Mouse (Mus musculus) MEL (cell line): Measurements from ENCODE around the gene C2cd2.

ENCODE experiments used
- CTCF ChIP-seq, 3 experiments: IDR thresholded peaks in 2 of 3; conservative IDR thresholded peaks in 1 of 3; 2 replicates each; pipeline ENCODE4 v1.5.1; 2011 to 2012; ENCODE audit warnings: low read length in 3 of 3, low read depth in 2 of 3, mild to moderate bottlenecking in 2 of 3, improper control_type of control experiment in 1 of 3, inconsistent platforms in 1 of 3, mixed read lengths in 1 of 3, moderate library complexity in 1 of 3; ENCODE audit not compliant: control insufficient read depth in 1 of 3, insufficient read depth in 1 of 3, poor library complexity in 1 of 3, severe bottlenecking in 1 of 3
- MAFK ChIP-seq: IDR thresholded peaks from 2 replicates; pipeline ENCODE4 v1.6.1; 2011; ENCODE audit warnings: low read depth, mild to moderate bottlenecking, low read length, improper control_type of control experiment, borderline replicate concordance
- MXI1 ChIP-seq: IDR thresholded peaks from 2 replicates; pipeline ENCODE4 v1.6.1; 2011; ENCODE audit warnings: mild to moderate bottlenecking, low read depth, low read length, improper control_type of control experiment

- no peak for TF ChIP-seq MAFK
- TF ChIP-seq CTCF (IDR thresholded peaks at IDR 0.05 in 2 of 3, conservative IDR thresholded peaks at IDR 0.05 in 1 of 3; ENCODE audit: control insufficient read depth in 1 of 3, insufficient read depth in 1 of 3, low read depth in 2 of 3, low read length in 3 of 3, poor library complexity in 1 of 3, severe bottlenecking in 1 of 3): no peak
- no peak for TF ChIP-seq MXI1
Observed at GRCm38 (mm10) chr16:97923700-97924099, 38.7 kb downstream of the C2cd2 start.
